Mouse (Mus musculus): ENCODE measurements around the gene Ifnar1. TPM values are rescaled to one million over a fixed set of nuclear protein-coding genes. Genes with fewer than 3 reads are reported as not detected.

The Ifnar1 gene
- total RNA-seq, 2 experiments from 2014 or later: 93.6 to 147 TPM

DNA sequence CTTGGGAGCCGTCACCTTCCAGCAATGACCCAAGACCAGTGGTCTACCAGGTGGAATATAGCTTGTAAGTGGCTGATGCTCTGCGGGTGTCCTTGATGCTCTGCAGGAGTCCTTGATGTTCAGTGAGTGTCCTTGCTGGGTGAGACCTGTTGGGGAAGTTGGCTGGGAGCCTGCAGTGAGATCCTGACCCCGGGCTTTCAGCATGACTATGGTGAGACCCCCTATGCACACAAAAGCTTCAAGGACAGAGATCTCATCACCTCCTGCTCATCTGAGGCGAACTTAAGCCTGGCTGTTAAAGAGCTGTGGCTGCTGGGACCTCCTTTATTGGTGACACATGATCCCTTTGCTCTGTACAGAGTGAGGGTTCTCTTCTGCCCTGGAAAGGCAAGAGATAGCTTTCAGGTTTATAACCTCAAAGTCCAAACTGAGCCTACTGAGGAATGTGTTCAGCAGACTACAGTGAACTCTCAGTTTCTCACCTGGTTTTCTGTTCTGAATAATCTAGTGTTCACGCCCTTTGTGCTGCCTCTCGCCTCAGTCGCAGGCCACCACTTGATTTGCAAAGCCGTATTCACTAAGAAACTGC is 70.1 kb downstream of the Ifnar1 start:
- no peak for ATAC-seq (replicated peaks; ENCODE audit: low FRiP score, poor library complexity, severe bottlenecking)

DNA sequence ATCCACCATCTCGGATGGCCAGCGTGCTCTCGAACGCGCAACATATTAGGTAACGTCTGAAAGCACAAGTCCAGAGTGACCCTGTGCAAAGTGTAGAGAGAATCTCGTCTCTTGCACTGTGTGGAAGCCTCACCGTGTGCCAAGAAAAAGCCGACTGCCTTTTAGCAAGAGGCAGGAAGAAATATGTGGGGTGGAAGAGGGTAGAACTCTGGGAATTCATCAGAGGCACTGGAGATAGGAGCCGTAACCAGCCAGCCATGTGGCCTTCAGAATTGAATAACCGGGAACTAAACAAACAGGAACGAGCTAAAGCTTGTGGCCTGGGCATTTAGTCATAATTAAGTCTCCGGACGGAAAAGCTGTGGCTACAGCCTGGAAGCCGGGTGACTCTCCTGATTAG is 71.6 kb downstream of the Ifnar1 start:
- no peak for ATAC-seq (replicated peaks; ENCODE audit: low FRiP score, poor library complexity, severe bottlenecking)

Other genes starting within 250 kb of the Ifnar1 start
- gene Olig1, start 215.5 kb upstream of the Ifnar1 start, total RNA-seq (2015; ENCODE audit: low replicate concordance): not detected in 2 replicates
- gene Olig1, start 215.5 kb upstream of the Ifnar1 start, total RNA-seq (2017; ENCODE audit: low replicate concordance): not detected in 2 replicates
- gene Ifnar2, start 112.5 kb upstream of the Ifnar1 start, total RNA-seq (2015; ENCODE audit: low replicate concordance): 126 and 156 TPM in 2 replicates
- gene Ifnar2, start 112.5 kb upstream of the Ifnar1 start, total RNA-seq (2017; ENCODE audit: low replicate concordance): 132 and 164 TPM in 2 replicates
- 12.3 TPM in 1 of 2 replicates, not detected in the other for gene Gm21970, start 93.5 kb upstream of the Ifnar1 start, total RNA-seq (2015; ENCODE audit: low replicate concordance)
- gene Gm21970, start 93.5 kb upstream of the Ifnar1 start, total RNA-seq (2017; ENCODE audit: low replicate concordance): 7.8 TPM in 1 of 2 replicates, not detected in the other
- 43.9 and 52.3 TPM in 2 replicates for gene Il10rb, start 79.1 kb upstream of the Ifnar1 start, total RNA-seq (2015; ENCODE audit: low replicate concordance)
- 39.4 and 48.8 TPM in 2 replicates for gene Il10rb, start 79.1 kb upstream of the Ifnar1 start, total RNA-seq (2017; ENCODE audit: low replicate concordance)
- 6.7 and 13.3 TPM in 2 replicates for gene Ifngr2, start 61.8 kb downstream of the Ifnar1 start, total RNA-seq (2015; ENCODE audit: low replicate concordance)
- 3.9 and 6.4 TPM in 2 replicates for gene Ifngr2, start 61.8 kb downstream of the Ifnar1 start, total RNA-seq (2017; ENCODE audit: low replicate concordance)
- gene Tmem50b, start 112.6 kb downstream of the Ifnar1 start, total RNA-seq (2015; ENCODE audit: low replicate concordance): 20.8 and 23.6 TPM in 2 replicates
- 11.2 and 12.0 TPM in 2 replicates for gene Tmem50b, start 112.6 kb downstream of the Ifnar1 start, total RNA-seq (2017; ENCODE audit: low replicate concordance)
- gene Dnajc28, start 133.8 kb downstream of the Ifnar1 start, total RNA-seq (2015; ENCODE audit: low replicate concordance): 4.2 TPM in 2 replicates
- 9.5 and 12.0 TPM in 2 replicates for gene Dnajc28, start 133.8 kb downstream of the Ifnar1 start, total RNA-seq (2017; ENCODE audit: low replicate concordance)
- 30.5 and 37.1 TPM in 2 replicates for gene Gart, start 161.7 kb downstream of the Ifnar1 start, total RNA-seq (2015; ENCODE audit: low replicate concordance)
- gene Gart, start 161.7 kb downstream of the Ifnar1 start, total RNA-seq (2017; ENCODE audit: low replicate concordance): 30.8 and 49.3 TPM in 2 replicates
- 240 and 267 TPM in 2 replicates for gene Son, start 162.3 kb downstream of the Ifnar1 start, total RNA-seq (2015; ENCODE audit: low replicate concordance)
- 214 and 284 TPM in 2 replicates for gene Son, start 162.3 kb downstream of the Ifnar1 start, total RNA-seq (2017; ENCODE audit: low replicate concordance)
- 17.3 and 43.0 TPM in 2 replicates for gene Donson, start 203.5 kb downstream of the Ifnar1 start, total RNA-seq (2015; ENCODE audit: low replicate concordance)
- gene Donson, start 203.5 kb downstream of the Ifnar1 start, total RNA-seq (2017; ENCODE audit: low replicate concordance): 44.7 and 97.2 TPM in 2 replicates
- gene Cryzl1, start 243.7 kb downstream of the Ifnar1 start, total RNA-seq (2015; ENCODE audit: low replicate concordance): 21.5 and 55.1 TPM in 2 replicates
- gene Cryzl1, start 243.7 kb downstream of the Ifnar1 start, total RNA-seq (2017; ENCODE audit: low replicate concordance): 17.7 and 40.7 TPM in 2 replicates
- gene Itsn1, start 244.0 kb downstream of the Ifnar1 start, total RNA-seq (2015; ENCODE audit: low replicate concordance): 413 and 554 TPM in 2 replicates
- 1,329 and 2,083 TPM in 2 replicates for gene Itsn1, start 244.0 kb downstream of the Ifnar1 start, total RNA-seq (2017; ENCODE audit: low replicate concordance)

Measured in erythroblast, adult 5-6 weeks (primary cell).